Mouse (Mus musculus): ENCODE measurements at regions not wholly inside any gene's neighbourhood (a gene's known extent, or its start where the extent isn't known, plus 50 kb on each side); places are given as distances from the start of the nearest gene placed in this dataset.
A peak's percentile ranks its signal among the peaks of the same experiment; 100 is the strongest.

DNA sequence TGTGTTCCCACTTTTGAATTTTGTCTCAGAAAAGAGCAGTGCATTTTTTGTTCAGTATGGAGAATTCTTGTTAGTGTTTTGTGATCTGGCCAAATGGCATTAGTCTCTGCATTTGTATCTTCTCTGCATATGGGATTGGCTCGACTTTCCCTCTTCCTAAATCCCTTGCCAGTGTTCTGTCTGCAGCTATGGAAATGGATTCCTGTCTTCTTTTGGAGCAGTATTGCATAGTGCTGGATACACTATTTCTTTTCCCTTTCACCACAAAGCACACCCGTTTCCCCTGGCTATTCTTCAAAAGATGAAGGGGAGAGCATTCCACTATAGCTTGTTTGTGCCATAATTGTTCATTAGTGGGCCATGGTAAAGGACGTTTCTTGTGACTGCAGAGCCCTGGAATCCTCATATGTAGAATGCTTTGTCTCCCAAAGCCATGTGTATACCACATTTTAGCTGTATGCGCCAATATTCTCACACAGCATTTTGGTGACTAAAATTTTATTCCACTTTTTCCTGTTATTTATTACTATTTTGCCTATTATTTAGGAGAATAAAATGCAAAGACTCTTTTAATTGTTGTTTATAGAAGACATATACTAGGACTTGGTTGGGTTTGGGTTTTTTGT is 197.8 kb downstream of the Hs3st1 start:
- H3K4me3 ChIP-seq (ENCODE audit: low read length), result no peak overlapping the region
- no peaks in the 10 kb centered on the region for H3K36me3 ChIP-seq (ENCODE audit: control insufficient read depth, insufficient read depth, low read length)
- no peak for ATAC-seq (ENCODE audit: low FRiP score, low TSS enrichment)
- H3K9me3 ChIP-seq (ENCODE audit: control insufficient read depth, low read length), result no peaks in the 10 kb centered on the region
- H3K9ac ChIP-seq (ENCODE audit: low read depth, low read length), result no peak overlapping the region
- WGBS, result 81% methylated on average over 4 of the region's 4 CpGs
- no peaks in the 10 kb centered on the region for H3K4me1 ChIP-seq (ENCODE audit: control insufficient read depth, insufficient read depth, low read length)
- H3K27me3 ChIP-seq (ENCODE audit: control insufficient read depth, insufficient read depth, low read length), result no peaks in the 10 kb centered on the region
- no peak overlapping the region for H3K4me2 ChIP-seq (replicated peaks; ENCODE audit: low read depth, low read length)
- H3K27ac ChIP-seq (ENCODE audit: low read depth, low read length), result no peak overlapping the region

DNA sequence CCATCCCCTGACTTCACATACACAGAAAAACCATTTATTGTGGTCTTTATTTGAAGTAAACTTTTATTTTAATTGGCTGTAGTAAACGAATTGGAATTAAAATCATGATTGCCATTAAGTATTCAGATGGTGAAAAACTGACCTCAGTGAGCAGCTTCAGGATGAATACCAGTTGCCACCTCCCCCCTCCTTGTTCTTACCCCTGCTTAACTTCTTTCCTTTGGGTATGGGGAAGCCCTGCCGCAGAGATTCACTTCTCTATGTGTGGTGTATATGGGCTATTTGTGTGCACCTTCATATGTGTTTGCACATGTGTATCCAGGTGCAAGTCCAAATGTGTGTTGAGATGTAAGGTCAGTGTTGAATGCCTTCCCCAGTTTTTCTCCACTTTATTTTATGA is 218.2 kb downstream of the Hs3st1 start:
- WGBS, result 83% methylated on average over 2 of the region's 2 CpGs
- Histone ChIP-seq H3K9ac (ENCODE audit: low read depth, low read length) (no peak overlapping the region), H3K27me3 (ENCODE audit: control insufficient read depth, insufficient read depth, low read length) (no peaks in the 10 kb centered on the region), H3K27ac (ENCODE audit: low read depth, low read length) (no peak overlapping the region), H3K36me3 (ENCODE audit: control insufficient read depth, insufficient read depth, low read length) (no peaks in the 10 kb centered on the region), H3K4me1 (ENCODE audit: control insufficient read depth, insufficient read depth, low read length) (no peaks in the 10 kb centered on the region), H3K4me3 (ENCODE audit: low read length) (no peak overlapping the region), H3K4me2 (replicated peaks; ENCODE audit: low read depth, low read length) (no peak overlapping the region), H3K9me3 (ENCODE audit: control insufficient read depth, low read length) (no peaks in the 10 kb centered on the region)
- ATAC-seq (ENCODE audit: low FRiP score, low TSS enrichment), result no peak

DNA sequence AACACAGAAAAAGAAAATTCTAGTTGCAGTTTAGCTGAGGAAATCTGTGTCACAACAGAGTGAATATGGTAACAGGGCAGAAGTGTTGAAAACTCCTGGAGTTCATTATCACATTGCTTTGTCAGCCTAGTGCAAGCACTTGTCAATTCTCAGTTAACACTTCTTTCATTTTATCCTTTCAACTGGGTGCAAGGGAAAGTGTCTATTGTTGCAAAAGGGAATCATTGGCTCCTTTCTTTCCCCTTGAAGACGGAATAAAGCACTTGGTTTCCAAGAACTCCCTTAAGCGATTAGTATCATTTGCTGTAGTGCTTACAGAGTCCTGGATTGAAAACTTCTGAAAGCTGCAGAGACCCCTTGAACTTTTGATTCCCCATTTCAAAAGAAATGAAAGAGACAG is 218.9 kb downstream of the Hs3st1 start:
- ATAC-seq (ENCODE audit: low FRiP score, low TSS enrichment), result no peak
- no peak overlapping the region for H3K9ac ChIP-seq (ENCODE audit: low read depth, low read length)

DNA sequence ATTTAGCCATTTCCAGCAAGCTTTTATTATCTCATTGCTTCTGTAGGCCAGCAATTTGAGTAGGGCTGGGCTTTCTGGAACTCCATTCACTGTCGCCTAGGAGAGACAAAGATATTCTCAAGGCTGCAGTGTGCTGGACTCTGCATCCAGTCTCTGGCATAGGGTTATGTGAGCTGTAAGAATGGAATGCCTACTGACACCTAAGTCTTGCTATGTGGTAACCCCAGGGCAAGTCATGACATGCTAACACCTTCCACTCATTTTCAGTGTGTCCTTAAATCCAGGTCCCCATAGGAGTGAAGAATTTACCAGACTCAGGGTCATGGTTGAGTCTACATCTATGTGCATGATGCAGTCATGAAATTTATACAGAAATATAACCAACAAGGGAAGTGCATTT is 245.0 kb downstream of the Hs3st1 start:
- no peak overlapping the region for H3K4me3 ChIP-seq (ENCODE audit: low read length)
- no peak overlapping the region for H3K4me2 ChIP-seq (replicated peaks; ENCODE audit: low read depth, low read length)
- no peaks in the 10 kb centered on the region for H3K36me3 ChIP-seq (ENCODE audit: control insufficient read depth, insufficient read depth, low read length)
- H3K9me3 ChIP-seq (ENCODE audit: control insufficient read depth, low read length), result no peaks in the 10 kb centered on the region
- WGBS, result 97% methylated on average over 1 of the region's 1 CpGs
- H3K9ac ChIP-seq (ENCODE audit: low read depth, low read length), result no peak overlapping the region
- no peaks in the 10 kb centered on the region for H3K4me1 ChIP-seq (ENCODE audit: control insufficient read depth, insufficient read depth, low read length)
- no peaks in the 10 kb centered on the region for H3K27me3 ChIP-seq (ENCODE audit: control insufficient read depth, insufficient read depth, low read length)
- H3K27ac ChIP-seq (ENCODE audit: low read depth, low read length), result no peak overlapping the region
- no peak for ATAC-seq (ENCODE audit: low FRiP score, low TSS enrichment)

More for the DNA sequence above, 218.9 kb downstream of the Hs3st1 start:
- Histone ChIP-seq H3K4me2 (replicated peaks; ENCODE audit: low read depth, low read length) (no peak overlapping the region), H3K4me3 (ENCODE audit: low read length) (no peak overlapping the region), H3K27ac (ENCODE audit: low read depth, low read length) (no peak overlapping the region), H3K36me3 (ENCODE audit: control insufficient read depth, insufficient read depth, low read length) (no peaks in the 10 kb centered on the region), H3K9me3 (ENCODE audit: control insufficient read depth, low read length) (no peaks in the 10 kb centered on the region), H3K4me1 (ENCODE audit: control insufficient read depth, insufficient read depth, low read length) (no peaks in the 10 kb centered on the region), H3K27me3 (ENCODE audit: control insufficient read depth, insufficient read depth, low read length) (no peaks in the 10 kb centered on the region)
- WGBS, result 48% methylated on average over 2 of the region's 2 CpGs

DNA sequence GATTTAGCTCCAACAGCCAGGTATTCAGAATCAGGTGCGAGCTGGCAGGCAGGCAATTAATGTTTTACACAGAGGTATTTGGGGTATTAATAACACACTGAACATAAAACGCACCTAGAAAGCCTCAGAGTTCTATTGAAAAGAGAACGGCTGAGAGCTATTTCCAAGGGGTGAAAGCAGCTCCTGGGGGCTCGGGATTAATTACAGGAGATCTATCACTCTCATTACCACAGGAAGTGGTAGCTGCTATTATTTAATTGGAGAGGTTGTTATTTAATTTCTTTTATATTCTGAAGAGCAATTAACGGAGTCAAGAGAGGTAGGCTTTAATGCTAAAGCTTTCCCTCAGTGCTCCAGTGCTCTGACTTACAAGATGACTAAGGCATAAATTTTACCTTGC is 272.5 kb downstream of the Hs3st1 start:
- no peak overlapping the region for H3K4me3 ChIP-seq (ENCODE audit: low read length)
- no peak overlapping the region for H3K4me2 ChIP-seq (replicated peaks; ENCODE audit: low read depth, low read length)
- H3K36me3 ChIP-seq (ENCODE audit: control insufficient read depth, insufficient read depth, low read length), result no peaks in the 10 kb centered on the region
- H3K9ac ChIP-seq (ENCODE audit: low read depth, low read length), result no peak overlapping the region
- 62% methylated on average over 5 of the region's 5 CpGs for WGBS
- H3K27me3 ChIP-seq (ENCODE audit: control insufficient read depth, insufficient read depth, low read length), result no peaks in the 10 kb centered on the region
- no peak for ATAC-seq (ENCODE audit: low FRiP score, low TSS enrichment)
- no peaks in the 10 kb centered on the region for H3K4me1 ChIP-seq (ENCODE audit: control insufficient read depth, insufficient read depth, low read length)
- no peaks in the 10 kb centered on the region for H3K9me3 ChIP-seq (ENCODE audit: control insufficient read depth, low read length)
- no peak overlapping the region for H3K27ac ChIP-seq (ENCODE audit: low read depth, low read length)

DNA sequence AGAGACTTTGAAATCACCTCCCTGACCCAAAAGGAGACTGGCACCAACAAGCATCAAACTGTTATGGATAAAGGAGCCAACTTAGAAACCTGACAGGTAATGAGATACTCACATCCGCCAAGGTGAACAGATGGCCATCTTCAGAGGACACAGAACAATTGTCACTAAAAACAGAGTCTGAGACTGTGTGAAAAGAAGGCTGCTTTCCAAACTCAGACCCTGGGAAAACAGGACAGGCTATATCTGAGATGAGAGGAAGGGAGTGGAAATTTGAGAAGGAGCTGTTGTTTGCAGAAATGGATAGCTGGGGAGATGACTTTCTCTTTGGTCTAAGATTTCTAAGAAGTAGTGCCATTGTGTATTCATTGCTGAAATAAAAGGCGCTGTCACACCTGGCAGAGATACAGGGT is 297.2 kb downstream of the Hs3st1 start:
- Histone ChIP-seq H3K27ac (ENCODE audit: low read depth, low read length) (no peak overlapping the region), H3K9ac (ENCODE audit: low read depth, low read length) (no peak overlapping the region), H3K36me3 (ENCODE audit: control insufficient read depth, insufficient read depth, low read length) (no peaks in the 10 kb centered on the region), H3K4me1 (ENCODE audit: control insufficient read depth, insufficient read depth, low read length) (no peaks in the 10 kb centered on the region), H3K9me3 (ENCODE audit: control insufficient read depth, low read length) (no peaks in the 10 kb centered on the region), H3K4me2 (replicated peaks; ENCODE audit: low read depth, low read length) (no peak overlapping the region), H3K27me3 (ENCODE audit: control insufficient read depth, insufficient read depth, low read length) (no peaks in the 10 kb centered on the region), H3K4me3 (ENCODE audit: low read length) (no peak overlapping the region)
- 55% methylated on average over 2 of the region's 2 CpGs for WGBS
- ATAC-seq (ENCODE audit: low FRiP score, low TSS enrichment), result peak; percentile 35; the same call in 1 of the 2 replicates

DNA sequence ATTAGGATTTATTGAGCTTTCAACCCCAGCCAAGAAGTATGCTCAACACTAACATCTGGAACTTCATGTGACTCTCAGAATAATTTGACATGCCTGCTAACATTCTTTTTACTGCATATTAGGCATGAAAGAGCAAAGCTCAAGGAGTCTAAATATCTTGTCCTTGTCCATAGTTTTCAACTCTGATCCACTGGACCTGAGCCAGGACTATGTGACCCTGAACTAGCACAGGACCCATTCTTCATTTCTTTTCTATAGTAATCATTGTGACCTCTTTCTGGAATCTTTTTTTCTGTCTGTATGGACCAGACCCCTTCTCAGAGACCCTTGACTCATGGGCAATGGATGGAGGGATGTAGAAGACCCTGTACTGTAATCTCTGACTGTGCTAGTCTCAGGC is 301.6 kb downstream of the Hs3st1 start:
- no peaks in the 10 kb centered on the region for H3K4me1 ChIP-seq (ENCODE audit: control insufficient read depth, insufficient read depth, low read length)
- H3K4me2 ChIP-seq (replicated peaks; ENCODE audit: low read depth, low read length), result no peak overlapping the region
- no peaks in the 10 kb centered on the region for H3K27me3 ChIP-seq (ENCODE audit: control insufficient read depth, insufficient read depth, low read length)
- no peak for ATAC-seq (ENCODE audit: low FRiP score, low TSS enrichment)
- H3K27ac ChIP-seq (ENCODE audit: low read depth, low read length), result no peak overlapping the region
- H3K9me3 ChIP-seq (ENCODE audit: control insufficient read depth, low read length), result no peaks in the 10 kb centered on the region
- no peak overlapping the region for H3K4me3 ChIP-seq (ENCODE audit: low read length)
- H3K36me3 ChIP-seq (ENCODE audit: control insufficient read depth, insufficient read depth, low read length), result no peaks in the 10 kb centered on the region
- H3K9ac ChIP-seq (ENCODE audit: low read depth, low read length), result no peak overlapping the region

DNA sequence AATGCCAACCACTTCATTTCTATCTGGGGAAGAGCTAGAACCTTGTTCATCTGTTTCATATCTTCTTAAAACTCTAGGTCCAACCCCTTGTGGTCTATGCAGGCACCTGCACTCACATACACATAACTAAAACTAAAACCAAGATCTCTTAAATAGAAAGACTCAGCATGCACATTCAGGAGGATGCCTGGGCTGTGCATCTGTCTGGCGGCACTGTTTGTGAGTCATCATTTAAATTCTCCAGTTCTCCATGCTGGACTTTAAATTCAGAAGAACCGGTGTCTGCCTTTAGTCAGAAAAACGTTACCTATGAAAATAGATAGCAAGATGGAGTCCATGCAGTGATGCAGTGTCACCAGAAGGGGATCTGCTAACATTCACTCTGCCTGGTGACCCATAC is 314.5 kb downstream of the Hs3st1 start:
- ATAC-seq (ENCODE audit: low FRiP score, low TSS enrichment), result no peak
- WGBS, result 88% methylated on average over 3 of the region's 3 CpGs
- Histone ChIP-seq H3K36me3 (ENCODE audit: control insufficient read depth, insufficient read depth, low read length) (no peaks in the 10 kb centered on the region), H3K27me3 (ENCODE audit: control insufficient read depth, insufficient read depth, low read length) (no peaks in the 10 kb centered on the region; the same call in 1 of the 2 replicates), H3K4me3 (ENCODE audit: low read length) (no peak overlapping the region), H3K27ac (ENCODE audit: low read depth, low read length) (no peak overlapping the region), H3K9ac (ENCODE audit: low read depth, low read length) (no peak overlapping the region), H3K4me1 (ENCODE audit: control insufficient read depth, insufficient read depth, low read length) (no peaks in the 10 kb centered on the region), H3K9me3 (ENCODE audit: control insufficient read depth, low read length) (no peaks in the 10 kb centered on the region), H3K4me2 (replicated peaks; ENCODE audit: low read depth, low read length) (no peak overlapping the region)

DNA sequence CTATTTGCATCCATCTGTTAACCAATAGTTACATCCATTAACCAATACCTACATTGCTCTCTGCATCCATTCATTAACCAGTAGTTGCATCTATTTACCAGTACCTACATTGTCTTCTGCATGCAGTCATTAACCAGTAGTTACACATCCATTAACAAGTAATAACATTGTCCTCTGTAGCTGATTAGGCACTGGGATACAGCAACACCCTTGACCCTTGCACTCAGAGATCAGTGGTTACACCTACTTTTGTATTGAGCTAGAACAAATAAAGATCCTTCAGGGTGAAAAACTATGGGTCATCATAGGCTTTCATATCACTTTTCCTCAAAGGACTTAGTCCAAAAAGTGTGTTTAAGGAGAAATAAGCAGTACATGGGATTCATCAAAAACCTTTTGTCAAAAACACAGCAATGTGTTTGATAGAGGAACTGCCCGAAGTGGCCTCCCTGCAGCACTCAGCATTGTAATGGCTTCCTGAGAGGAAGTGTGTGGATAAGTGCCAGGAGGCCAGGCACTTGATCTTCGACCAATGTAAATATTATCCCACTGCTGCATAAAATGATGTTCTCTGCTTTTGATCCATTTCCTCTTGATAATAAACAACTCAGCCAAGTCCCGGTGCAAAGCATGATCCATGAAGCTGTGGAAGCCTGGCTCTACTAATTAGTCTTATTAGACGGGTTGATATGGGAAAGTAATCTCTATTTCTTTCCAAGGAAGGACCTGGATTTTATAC is 317.6 kb downstream of the Hs3st1 start:
- Histone ChIP-seq H3K36me3 (ENCODE audit: control insufficient read depth, insufficient read depth, low read length) (no peaks in the 10 kb centered on the region), H3K4me3 (ENCODE audit: low read length) (no peak overlapping the region), H3K27me3 (ENCODE audit: control insufficient read depth, insufficient read depth, low read length) (no peaks in the 10 kb centered on the region), H3K9me3 (ENCODE audit: control insufficient read depth, low read length) (no peaks in the 10 kb centered on the region), H3K9ac (ENCODE audit: low read depth, low read length) (no peak overlapping the region), H3K4me2 (replicated peaks; ENCODE audit: low read depth, low read length) (no peak overlapping the region), H3K27ac (ENCODE audit: low read depth, low read length) (no peak overlapping the region), H3K4me1 (ENCODE audit: control insufficient read depth, insufficient read depth, low read length) (no peaks in the 10 kb centered on the region)
- ATAC-seq (ENCODE audit: low FRiP score, low TSS enrichment), result peak; percentile 43; the same call in 1 of the 2 replicates
- 35% methylated on average over 4 of the region's 4 CpGs for WGBS
